Mouse (Mus musculus) CD4-positive, CD25-positive, alpha-beta regulatory T cell, adult 2 months (primary cell): ENCODE measurements around the gene 6430550D23Rik.
"Not testable (repeated sequence)": the region's sequence is repeated elsewhere in the genome, so short reads cannot be mapped to it uniquely, and the experiment has no call there.

ENCODE experiments used
- DNase-seq: peaks from one replicate; pipeline ENCODE4 v3.0.0-alpha.2; 2012; ENCODE audit warnings: low read depth, low spot score

6430550D23Rik gene

GRCm38 (mm10) chr2:155956134-155957059 is 51.4 kb downstream of the 6430550D23Rik start, which contains the start of gene Cep250:
Gene Cep250, plus strand, starts transcription at chr2:155956458.
- peak; percentile 94 for DNase-seq

GRCm38 (mm10) chr2:155952006-155952405 is 55.8 kb downstream of the 6430550D23Rik start:
- DNase-seq: peak; percentile 62

DNA sequence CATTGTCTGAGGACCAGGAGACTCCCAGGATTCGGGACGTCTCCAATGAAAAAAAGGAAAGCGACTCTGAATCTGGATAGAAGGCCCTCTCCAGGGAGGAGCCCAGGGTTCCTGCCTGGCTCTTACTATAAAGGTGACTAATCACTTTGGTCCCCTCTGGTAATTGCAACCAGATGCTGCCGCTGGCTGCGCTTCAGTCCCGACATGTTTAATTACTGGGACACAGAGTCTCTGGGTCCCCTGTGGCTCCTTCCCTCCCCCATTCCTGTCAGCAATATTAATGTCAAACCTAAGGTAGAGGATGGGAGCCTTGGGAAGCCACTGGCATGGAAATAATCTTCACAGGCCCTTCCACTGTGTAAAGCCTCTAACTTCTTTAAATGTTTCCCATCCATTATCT is 58.4 kb downstream of the 6430550D23Rik start:
- no peak for DNase-seq

DNA sequence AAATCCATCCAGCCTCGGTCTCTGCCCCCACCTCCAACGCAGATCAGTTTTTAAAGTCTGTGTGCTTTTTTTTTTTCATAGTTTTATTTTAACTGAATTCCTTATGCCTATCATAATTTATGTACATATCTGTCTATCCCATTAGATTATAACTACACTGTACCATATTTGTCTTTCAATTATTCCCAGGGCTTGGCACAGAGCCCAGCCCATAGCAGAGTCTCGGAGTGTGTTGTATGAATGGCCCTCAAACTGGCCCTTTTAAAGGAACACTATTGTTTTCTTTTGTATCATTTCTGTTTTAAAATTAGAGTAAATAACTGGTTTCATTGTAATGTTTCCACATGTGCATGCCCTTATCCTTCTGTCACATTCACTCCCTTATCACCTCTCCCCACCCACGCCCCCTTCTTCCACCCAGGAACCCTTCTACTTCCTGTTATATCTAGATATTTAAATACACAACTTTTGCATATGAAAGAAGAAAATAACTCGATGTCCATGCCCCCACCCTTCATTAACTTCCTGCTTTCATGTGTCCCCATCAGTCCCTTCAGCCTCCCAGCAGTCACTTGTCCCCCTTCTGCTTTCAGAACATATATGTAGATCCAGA is 60.3 kb downstream of the 6430550D23Rik start:
- DNase-seq: no peak

DNA sequence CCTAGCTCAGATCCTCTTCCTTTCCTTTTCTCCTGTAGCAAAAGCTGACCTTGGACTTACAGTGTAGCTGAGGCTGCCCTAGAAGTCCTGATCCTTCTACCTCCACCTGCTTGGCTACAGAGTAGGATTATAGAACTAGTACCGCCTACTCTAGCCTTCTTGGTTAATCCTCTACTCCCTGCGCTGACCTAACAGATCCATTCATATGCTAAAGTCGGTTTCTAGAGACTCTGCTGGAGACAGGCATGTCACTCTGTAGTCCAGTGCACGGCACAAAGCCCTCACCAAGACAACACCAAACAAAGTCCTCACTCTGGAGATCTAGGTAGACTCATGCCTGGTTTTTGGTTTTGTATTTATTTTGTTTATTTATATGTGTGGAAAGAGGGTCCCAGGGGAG is 61.3 kb downstream of the 6430550D23Rik start:
- DNase-seq: no peak

DNA sequence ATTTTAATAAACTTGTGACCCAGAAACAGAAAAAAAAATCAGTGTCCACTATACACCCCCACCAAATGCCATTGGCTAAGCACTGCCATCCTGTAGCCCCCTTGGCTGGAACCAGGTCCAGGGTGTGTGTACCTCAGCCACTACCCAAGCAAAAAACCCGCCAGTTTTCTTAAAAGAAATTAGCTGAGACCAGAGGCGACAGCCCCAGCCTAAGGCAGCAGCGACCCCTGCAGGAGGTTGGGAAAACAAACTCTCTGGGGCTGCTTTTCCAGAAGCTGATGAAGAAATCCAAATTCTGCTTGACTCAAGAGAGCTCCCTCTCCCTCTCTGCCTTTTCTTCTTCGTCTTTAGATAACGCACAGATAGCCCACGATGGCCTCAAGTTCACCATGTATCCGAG is 61.7 kb downstream of the 6430550D23Rik start:
- peak; percentile 77 for DNase-seq

- no peak for DNase-seq
Observed at GRCm38 (mm10) chr2:155945580-155945979, 62.2 kb downstream of the 6430550D23Rik start.

DNA sequence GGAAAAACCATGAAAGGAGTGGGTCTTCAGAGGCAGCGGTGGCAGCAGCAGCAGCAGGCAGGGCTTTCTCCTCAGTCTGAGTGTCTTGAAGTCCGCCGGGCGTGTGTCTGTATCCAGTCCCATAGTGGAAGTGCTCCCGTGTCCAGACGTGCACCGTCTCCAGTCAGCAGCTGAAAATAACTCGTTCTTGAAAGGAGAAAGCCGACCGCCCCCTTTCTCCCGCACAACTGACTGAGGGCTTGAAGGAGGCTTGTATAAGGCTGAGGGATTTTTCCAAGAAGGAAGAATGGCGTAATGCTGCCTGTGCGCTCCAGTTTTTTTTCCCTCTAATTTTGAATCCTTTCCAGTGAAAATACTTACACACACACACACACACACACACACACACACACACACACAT is 62.7 kb downstream of the 6430550D23Rik start, which contains the start of gene Gdf5:
Gdf5 (minus strand) TSS at position 244 of the 400 bp plus-strand sequence.
- DNase-seq: no peak

GRCm38 (mm10) chr2:155944685-155945084 is 63.1 kb downstream of the 6430550D23Rik start:
- no peak for DNase-seq

- DNase-seq: no peak
Observed at GRCm38 (mm10) chr2:155943463-155943862, 64.3 kb downstream of the 6430550D23Rik start.

- DNase-seq: no peak
Observed at GRCm38 (mm10) chr2:155941697-155942442, 65.9 kb downstream of the 6430550D23Rik start.

GRCm38 (mm10) chr2:155940681-155941080 is 67.1 kb downstream of the 6430550D23Rik start, which contains the start of gene Gm15557:
Gene Gm15557, plus strand, starts transcription at chr2:155940728.
- no peak for DNase-seq

DNA sequence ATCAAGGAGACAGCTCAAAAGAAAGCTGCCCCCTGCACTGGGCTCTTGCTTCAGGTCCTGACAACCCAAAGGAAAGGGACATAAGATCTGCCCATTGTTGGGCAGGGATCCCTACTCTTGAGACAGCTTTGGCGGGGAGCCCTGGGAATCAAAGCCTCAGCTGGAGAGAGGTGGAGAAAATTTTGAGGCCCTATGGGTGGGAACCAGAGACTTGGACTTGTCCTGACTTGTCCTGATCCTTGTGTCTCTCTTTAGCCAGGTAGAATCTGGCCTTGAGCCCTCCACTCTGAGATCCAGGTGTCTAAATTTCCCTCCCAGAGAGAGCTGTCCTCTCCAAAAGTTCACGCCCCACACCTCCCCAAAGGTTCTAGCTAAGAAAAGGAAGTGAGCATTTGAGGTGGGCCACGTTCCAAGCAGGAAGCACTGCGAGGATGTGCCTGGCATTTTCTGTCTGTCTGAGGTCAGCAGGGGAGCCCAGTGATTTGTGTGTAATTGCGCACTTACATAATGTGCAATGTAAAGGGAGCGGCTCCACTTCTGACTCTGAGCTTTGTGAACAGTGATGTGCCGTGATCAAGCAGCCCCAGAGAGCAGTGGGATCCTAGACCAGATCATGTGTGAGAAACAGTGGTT is 67.8 kb downstream of the 6430550D23Rik start:
- no peak for DNase-seq

- peak; percentile 95 for DNase-seq
Observed at GRCm38 (mm10) chr2:155929531-155930442, 78.0 kb downstream of the 6430550D23Rik start, which contains the start of gene Uqcc1. Gene Uqcc1, minus strand, starts transcription at chr2:155930310.

DNA sequence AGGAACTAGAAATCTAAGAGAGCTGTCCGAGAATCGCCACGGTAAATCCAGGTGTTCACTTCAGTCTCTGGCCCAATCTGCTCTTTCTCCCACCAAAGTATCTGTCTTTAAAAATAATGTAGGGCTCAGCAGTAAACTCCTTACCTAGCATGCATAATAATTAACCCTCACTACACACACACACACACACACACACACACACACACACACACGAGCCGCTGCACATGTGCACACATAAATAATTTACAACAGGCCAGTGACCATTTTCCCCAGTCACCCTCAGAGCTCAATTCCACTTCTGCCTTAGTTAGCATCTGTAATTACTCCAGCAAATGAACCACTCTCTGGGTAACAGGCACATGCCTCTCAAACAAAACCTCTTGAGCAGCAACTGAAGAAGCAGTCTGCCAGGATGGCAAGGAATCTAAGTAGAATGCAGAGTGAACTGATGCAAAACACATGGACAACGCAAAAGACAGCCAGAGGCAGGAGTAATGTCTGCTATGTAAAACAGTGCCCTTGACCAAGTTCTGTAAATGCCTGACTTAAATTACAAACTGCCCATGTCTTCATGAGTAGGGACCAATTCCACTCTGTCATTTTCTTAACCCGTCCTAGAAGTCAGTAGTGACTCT is 78.9 kb downstream of the 6430550D23Rik start:
- DNase-seq: no peak

DNA sequence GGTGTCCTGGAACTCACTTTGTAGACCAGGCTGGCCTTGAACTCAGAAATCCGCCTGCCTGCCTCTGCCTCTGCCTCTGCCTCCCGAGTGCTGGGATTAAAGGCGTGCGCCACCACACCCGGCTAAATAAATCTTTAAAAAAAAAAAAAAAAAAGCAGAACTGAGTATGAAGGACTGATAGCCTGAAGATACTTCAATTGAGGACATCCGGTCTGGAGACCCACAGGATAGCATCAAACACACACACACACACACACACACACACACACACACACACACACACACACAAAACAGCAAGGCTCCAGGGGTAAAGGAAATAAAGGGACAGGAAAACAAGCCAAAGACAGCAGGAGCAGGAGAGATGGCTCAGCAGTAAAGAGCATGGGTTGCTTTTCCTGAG is 82.6 kb downstream of the 6430550D23Rik start:
- not testable (repeated sequence) for DNase-seq
